ENCODE assay signal across 27 mouse cellular contexts in genomic region chr2:150934659-150935058, GRCm38 (mm10).
"Had no signal": no experiment of that assay in that cellular context is flagged by ENCODE, and none has a peak within 500 bp of the region (broad histone marks: within the 10 kb centered on the region; RNA-seq: fewer than 3 reads in every experiment).

No protein-coding gene starts in this region.

- H3K9ac ChIP-seq: embryonic facial prominence, embryonic 12.5 days; embryonic facial prominence, embryonic 13.5 days; embryonic facial prominence, embryonic 15.5 days; forebrain, embryonic 12.5 days; forebrain, embryonic 13.5 days; forebrain, embryonic 15.5 days; forebrain, postnatal 0 days had no signal

- H3K4me3 ChIP-seq: embryonic facial prominence, embryonic 12.5 days; embryonic facial prominence, embryonic 13.5 days; embryonic facial prominence, embryonic 15.5 days; erythroblast, embryonic 14.5 days; forebrain, embryonic 10.5 days; forebrain, embryonic 12.5 days; forebrain, embryonic 13.5 days; forebrain, embryonic 15.5 days; gastrocnemius, adult 2 months; heart, embryonic 10.5 days had no signal

- H3K27ac ChIP-seq: embryonic facial prominence, embryonic 12.5 days; embryonic facial prominence, embryonic 13.5 days; embryonic facial prominence, embryonic 15.5 days; forebrain, embryonic 10.5 days; forebrain, embryonic 12.5 days; forebrain, embryonic 13.5 days; forebrain, embryonic 15.5 days; gastrocnemius, adult 2 months; heart, embryonic 10.5 days had no signal

- H3K27me3 ChIP-seq: embryonic facial prominence, embryonic 12.5 days; embryonic facial prominence, embryonic 13.5 days; embryonic facial prominence, embryonic 15.5 days; forebrain, embryonic 12.5 days; forebrain, embryonic 13.5 days; forebrain, embryonic 15.5 days had no signal

- DNase-seq: cerebellum, adult 2 months; cerebellum, adult 8-10 months; cerebellum, adult 9-10 months; cerebellum, adult 9-11 months; cerebellum, postnatal 10 days; cerebellum, postnatal 14 days; cerebellum, postnatal 25 days; cerebellum, postnatal 36 days; embryo, embryonic 11 days; forebrain, postnatal 0 days; gastrocnemius, adult 2 months; gastrocnemius, postnatal 10 days; gastrocnemius, postnatal 14 days; gastrocnemius, postnatal 25 days; gastrocnemius, postnatal 36 days; heart, adult 18-20 months had no signal

- H3K4me2 ChIP-seq: embryonic facial prominence, embryonic 12.5 days; embryonic facial prominence, embryonic 13.5 days; embryonic facial prominence, embryonic 15.5 days; forebrain, embryonic 12.5 days; forebrain, embryonic 13.5 days; forebrain, embryonic 15.5 days had no signal

- H3K9me3 ChIP-seq: embryonic facial prominence, embryonic 12.5 days; embryonic facial prominence, embryonic 13.5 days; embryonic facial prominence, embryonic 15.5 days; forebrain, embryonic 10.5 days; forebrain, embryonic 12.5 days; forebrain, embryonic 13.5 days; forebrain, embryonic 15.5 days; heart, embryonic 10.5 days had no signal

- ATAC-seq: forebrain, embryonic 13.5 days; forebrain, embryonic 14.5 days; forebrain, embryonic 15.5 days; forebrain, embryonic 16.5 days; forebrain, postnatal 0 days had no signal

- H3K4me1 ChIP-seq: embryonic facial prominence, embryonic 12.5 days; embryonic facial prominence, embryonic 13.5 days; embryonic facial prominence, embryonic 15.5 days; forebrain, embryonic 10.5 days; forebrain, embryonic 12.5 days; forebrain, embryonic 13.5 days; forebrain, embryonic 15.5 days; heart, embryonic 10.5 days had no signal
